Mouse (Mus musculus) embryonic fibroblast, embryonic 13.5 days (primary cell): ENCODE results near the gene Leng1.

Source experiments
- CTCF ChIP-seq: IDR thresholded peaks from 2 replicates; pipeline ENCODE4 v1.5.1; 2011; ENCODE audit warnings: mild to moderate bottlenecking, control low read depth, low read length, moderate library complexity, borderline replicate concordance; ENCODE audit not compliant: insufficient read depth
- POLR2A ChIP-seq: IDR thresholded peaks from 2 replicates; pipeline ENCODE4 v1.6.1; 2011; ENCODE audit warnings: low read depth, mild to moderate bottlenecking, control low read depth, low read length, moderate library complexity

GRCm38 (mm10) chr7:3683908-3684550 lies 18.4 kb upstream of the Leng1 start:
- TF ChIP-seq CTCF (no peak), POLR2A (no peak)
